ENCODE assay signal across 8 mouse cellular contexts in the genomic region with DNA sequence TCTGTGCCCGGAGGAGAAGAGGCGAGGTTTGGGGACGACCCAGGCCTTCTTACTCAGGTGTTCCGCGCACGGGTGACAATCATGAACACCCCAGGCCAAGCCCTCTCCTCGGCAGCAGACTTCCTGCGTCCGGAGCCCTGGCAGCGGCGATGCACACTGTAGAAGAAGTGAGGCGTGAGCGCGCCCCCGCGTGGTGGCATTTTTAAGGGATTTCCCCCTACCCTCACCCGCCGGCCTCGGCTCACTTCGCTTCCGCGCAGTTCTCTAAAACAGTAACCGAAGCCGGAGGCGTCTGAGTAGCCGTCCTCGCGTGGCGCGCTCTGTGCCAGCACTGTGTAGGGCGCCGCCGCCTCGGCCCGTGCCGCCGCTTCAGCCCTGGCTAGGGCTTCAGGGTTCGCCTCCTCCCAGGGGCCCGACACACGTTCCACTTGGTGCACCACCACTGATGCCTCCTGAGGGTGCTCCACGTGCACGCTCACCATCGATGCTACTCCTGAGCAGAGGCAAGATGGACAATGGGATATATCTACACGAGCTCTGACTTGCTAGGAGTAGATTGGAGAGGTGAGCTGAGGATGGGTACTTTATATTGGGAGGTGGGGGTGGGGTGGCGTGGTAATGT. TPM values are rescaled to one million over a fixed set of nuclear protein-coding genes. Genes with fewer than 3 reads are reported as not detected.
DNase-seq lines count a peak whose midpoint lies in the region; ATAC-seq and TF ChIP-seq lines count a peak whose summit lies in the region.

No protein-coding gene starts in this region.

- WGBS in forebrain, embryonic 15.5 days = 4% methylated on average over 45 of the region's 45 CpGs
- WGBS in lung, postnatal 0 days = 6% methylated on average over 45 of the region's 45 CpGs

- H3K27me3 ChIP-seq in E14TG2a.4 (ENCODE audit: insufficient read depth, low read length) = no peaks in the 10 kb centered on the region
- peaks cover 90% of the 10 kb centered on the region for H3K27me3 ChIP-seq in forebrain, embryonic 15.5 days
- H3K27me3 ChIP-seq in lung, postnatal 0 days (replicated peaks; ENCODE audit: insufficient read depth, low read length) = no peaks in the 10 kb centered on the region

- H3K9ac ChIP-seq in forebrain, embryonic 15.5 days (replicated peaks) = no peak overlapping the region
- H3K9ac ChIP-seq in lung, postnatal 0 days (replicated peaks; ENCODE audit: low read depth) = no peak overlapping the region

- no peak for TF ChIP-seq EP300 in lung, postnatal 0 days (IDR thresholded peaks at IDR 0.05)

- peaks cover 79% of the 10 kb centered on the region for H3K4me1 ChIP-seq in E14TG2a.4 (replicated peaks; ENCODE audit: low read depth, low read length)
- H3K4me1 ChIP-seq in brown adipose tissue, adult 24 weeks (ENCODE audit: control insufficient read depth, insufficient read depth, insufficient read length, low read length) = peaks cover 24% of the 10 kb centered on the region
- peaks cover 50% of the 10 kb centered on the region for H3K4me1 ChIP-seq in forebrain, embryonic 15.5 days
- H3K4me1 ChIP-seq in lung, postnatal 0 days (ENCODE audit: insufficient read depth, low read depth, low read length) = peaks cover 18% of the 10 kb centered on the region

- peak overlapping the region; percentile 85 for H3K4me3 ChIP-seq in E14TG2a.4 (replicated peaks; ENCODE audit: low read length)
- peak overlapping the region; percentile 41 for H3K4me3 ChIP-seq in brown adipose tissue, adult 24 weeks (ENCODE audit: insufficient read depth, low read depth, low read length)
- H3K4me3 ChIP-seq in forebrain, embryonic 15.5 days = peak overlapping the region; percentile 21
- H3K4me3 ChIP-seq in lung, postnatal 0 days (ENCODE audit: low read depth, low read length) = peak overlapping the region; percentile 12; the same call in 1 of the 2 replicates

- peak overlapping the region; percentile 32; the same call in 1 of the 2 replicates for H3K27ac ChIP-seq in brown adipose tissue, adult 24 weeks (replicated peaks; ENCODE audit: low read depth, low read length)
- no peak overlapping the region for H3K27ac ChIP-seq in forebrain, embryonic 15.5 days (replicated peaks)
- H3K27ac ChIP-seq in lung, postnatal 0 days (ENCODE audit: low read length) = no peak overlapping the region

- H3K4me2 ChIP-seq in forebrain, embryonic 15.5 days (replicated peaks) = peak overlapping the region; percentile 37
- peak overlapping the region; percentile 87 for H3K4me2 ChIP-seq in lung, postnatal 0 days (replicated peaks; ENCODE audit: low read depth, low read length)

- H3K9me3 ChIP-seq in E14TG2a.4 (ENCODE audit: low read length) = no peaks in the 10 kb centered on the region
- no peaks in the 10 kb centered on the region for H3K9me3 ChIP-seq in forebrain, embryonic 15.5 days
- no peaks in the 10 kb centered on the region for H3K9me3 ChIP-seq in lung, postnatal 0 days (ENCODE audit: low read length)

- peak; percentile 71 for DNase-seq in layer of hippocampus, adult 9-10 months (ENCODE audit: low spot score)
- DNase-seq in lung, postnatal 0 days (ENCODE audit: low spot score) = peak; percentile 87
- peak; percentile 75 for DNase-seq in ovary, postnatal 14 days (ENCODE audit: low spot score)
- peak; percentile 94 for DNase-seq in thymus, postnatal 14 days

- ATAC-seq in forebrain, embryonic 15.5 days (replicated peaks) = peak; percentile 11; the same call in 1 of the 2 replicates
- ATAC-seq in hematopoietic stem cell, adult 5-6 weeks (replicated peaks in 1 of 2; ENCODE audit: insufficient read depth in 1 of 2, low FRiP score in 2 of 2, low TSS enrichment in 1 of 2, low read depth in 1 of 2, poor library complexity in 2 of 2, severe bottlenecking in 2 of 2) = peak; percentile 54
- ATAC-seq in lung, postnatal 0 days = peak; percentile 7; the same call in 1 of the 2 replicates

- TF ChIP-seq CTCF in E14TG2a.4 (conservative IDR thresholded peaks at IDR 0.05; ENCODE audit: low read length) = peak; percentile 37
- TF ChIP-seq CTCF in lung, postnatal 0 days (IDR thresholded peaks at IDR 0.05) = peak; percentile 85

- H3K36me3 ChIP-seq in E14TG2a.4 (ENCODE audit: insufficient read depth, low read length) = peaks cover 34% of the 10 kb centered on the region
- no peaks in the 10 kb centered on the region for H3K36me3 ChIP-seq in forebrain, embryonic 15.5 days
- no peaks in the 10 kb centered on the region for H3K36me3 ChIP-seq in lung, postnatal 0 days (ENCODE audit: insufficient read depth, low read length)

RNA-seq across cellular contexts. Expression of a gene that starts 8.1 kb away (rescaled TPM):
- polyA plus RNA-seq in brown adipose tissue, adult 24 weeks (2012; ENCODE audit: insufficient read depth, insufficient read length, missing spikeins) = 22.8 and 25.9 TPM in 2 replicates
- 13.3 and 15.0 TPM in 2 replicates for polyA plus RNA-seq in forebrain, embryonic 15.5 days (2015; fragmentation: Nextera tagmentation; extraction: Ambion mirVana)
- total RNA-seq in hematopoietic stem cell, adult 5-6 weeks (2017) = 1.9 TPM in 1 of 2 replicates, not detected in the other
- 99.9 and 103 TPM in 2 replicates for polyA plus RNA-seq in lung, postnatal 0 days (2015; fragmentation: Nextera tagmentation; extraction: Ambion mirVana)

RNA-seq across cellular contexts. Expression of a gene that starts 26.4 kb away (rescaled TPM):
- 11.6 TPM in 2 replicates for polyA plus RNA-seq in brown adipose tissue, adult 24 weeks (2012; ENCODE audit: insufficient read depth, insufficient read length, missing spikeins)
- polyA plus RNA-seq in forebrain, embryonic 15.5 days (2015; fragmentation: Nextera tagmentation; extraction: Ambion mirVana) = 90.2 and 91.5 TPM in 2 replicates
- 15.8 and 22.4 TPM in 2 replicates for total RNA-seq in hematopoietic stem cell, adult 5-6 weeks (2017)
- polyA plus RNA-seq in lung, postnatal 0 days (2015; fragmentation: Nextera tagmentation; extraction: Ambion mirVana) = 31.1 and 31.2 TPM in 2 replicates

RNA-seq across cellular contexts. Expression of a gene that starts 27.8 kb away (rescaled TPM):
- polyA plus RNA-seq in brown adipose tissue, adult 24 weeks (2012; ENCODE audit: insufficient read depth, insufficient read length, missing spikeins) = 3.5 TPM in 1 of 2 replicates, not detected in the other
- 0.46 TPM in 1 of 2 replicates, not detected in the other for polyA plus RNA-seq in forebrain, embryonic 15.5 days (2015; fragmentation: Nextera tagmentation; extraction: Ambion mirVana)
- total RNA-seq in hematopoietic stem cell, adult 5-6 weeks (2017) = not detected in 2 replicates
- polyA plus RNA-seq in lung, postnatal 0 days (2015; fragmentation: Nextera tagmentation; extraction: Ambion mirVana) = not detected in 2 replicates

Comparison
In these comparisons a context has a peak if more than half of its experiments do, and no peak if none do; other contexts are left out.
1. H3K4me3 ChIP-seq: peak in every context shown above with its lines; median percentile 85 in E14TG2a.4; 41 in brown adipose tissue, adult 24 weeks; 21 in forebrain, embryonic 15.5 days; 12 in lung, postnatal 0 days.